34 mouse cellular contexts compared by ENCODE assay signal in the genomic region with DNA sequence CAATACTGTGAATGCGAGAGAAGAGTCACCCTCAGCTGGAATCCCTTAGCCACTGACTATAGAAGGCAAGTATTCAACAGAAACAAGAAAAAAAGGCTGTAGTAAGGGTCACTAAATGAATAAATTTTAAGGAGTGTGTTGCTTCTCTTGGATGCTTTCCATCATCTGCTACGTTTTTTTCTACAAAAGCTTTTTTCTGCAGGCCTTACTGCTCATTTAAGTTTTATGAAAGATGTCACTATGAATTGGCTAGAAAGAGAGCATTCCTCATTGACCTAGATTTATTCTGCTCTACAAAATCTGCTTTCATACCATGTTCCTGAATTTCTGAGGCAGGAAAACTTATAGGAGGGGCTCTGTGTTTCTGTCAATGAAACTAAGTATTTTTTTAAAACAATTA.
"Had no signal": no experiment of that assay in that cellular context is flagged by ENCODE, and none has a peak within 500 bp of the region (broad histone marks: within the 10 kb centered on the region; RNA-seq: fewer than 3 reads in every experiment).

No protein-coding gene starts in this region.

- H3K27me3 ChIP-seq: heart, embryonic 12.5 days; heart, embryonic 13.5 days; heart, embryonic 15.5 days; hindbrain, embryonic 12.5 days; hindbrain, embryonic 13.5 days; hindbrain, embryonic 15.5 days; intestine, embryonic 15.5 days; kidney, embryonic 15.5 days had no signal

- H3K4me2 ChIP-seq: heart, embryonic 11.5 days; heart, embryonic 12.5 days; heart, embryonic 13.5 days; heart, embryonic 15.5 days; hindbrain, embryonic 12.5 days; hindbrain, embryonic 13.5 days; hindbrain, embryonic 14.5 days; hindbrain, embryonic 15.5 days; intestine, embryonic 15.5 days; kidney, embryonic 15.5 days had no signal

- H3K36me3 ChIP-seq: heart, embryonic 10.5 days; heart, embryonic 12.5 days; heart, embryonic 13.5 days; heart, embryonic 15.5 days; hindbrain, embryonic 10.5 days; hindbrain, embryonic 12.5 days; hindbrain, embryonic 13.5 days; hindbrain, embryonic 15.5 days; intestine, embryonic 15.5 days; kidney, embryonic 15.5 days had no signal

- H3K4me3 ChIP-seq: heart, embryonic 10.5 days; heart, embryonic 12.5 days; heart, embryonic 13.5 days; heart, embryonic 15.5 days; hindbrain, embryonic 10.5 days; hindbrain, embryonic 12.5 days; hindbrain, embryonic 13.5 days; hindbrain, embryonic 15.5 days; intestine, embryonic 15.5 days; kidney, embryonic 15.5 days; layer of hippocampus, adult 2 months; left cerebral cortex, adult 2 months had no signal

- ATAC-seq: hindbrain, embryonic 16.5 days; hindbrain, postnatal 0 days; inflammation-experienced regulatory T-cells, adult 6 months; intestine, embryonic 15.5 days; intestine, embryonic 16.5 days; intestine, postnatal 0 days had no signal

- H3K9ac ChIP-seq: heart, embryonic 12.5 days; heart, embryonic 13.5 days; heart, embryonic 15.5 days; hindbrain, embryonic 12.5 days; hindbrain, embryonic 13.5 days; hindbrain, embryonic 14.5 days; hindbrain, embryonic 15.5 days; intestine, embryonic 15.5 days; kidney, embryonic 15.5 days had no signal

- H3K27ac ChIP-seq: heart, embryonic 10.5 days; heart, embryonic 13.5 days; heart, embryonic 15.5 days; hindbrain, embryonic 10.5 days; hindbrain, embryonic 12.5 days; hindbrain, embryonic 13.5 days; hindbrain, embryonic 14.5 days; hindbrain, embryonic 15.5 days; hindbrain, postnatal 0 days; intestine, embryonic 15.5 days; kidney, embryonic 15.5 days; layer of hippocampus, adult 2 months; left cerebral cortex, adult 2 months had no signal

- H3K4me1 ChIP-seq: heart, embryonic 10.5 days; heart, embryonic 12.5 days; heart, embryonic 13.5 days; heart, embryonic 15.5 days; hindbrain, embryonic 10.5 days; hindbrain, embryonic 12.5 days; hindbrain, embryonic 13.5 days; hindbrain, embryonic 15.5 days; intestine, embryonic 15.5 days; kidney, embryonic 15.5 days had no signal

- DNase-seq: heart, postnatal 10 days; heart, postnatal 14 days; heart, postnatal 36 days; heart, postnatal 4 days; kidney, adult 11 months; kidney, adult 18-20 months; kidney, adult 8-10 months; kidney, adult 9 months; kidney, postnatal 10 days; kidney, postnatal 14 days; kidney, postnatal 25 days; kidney, postnatal 36 days; kidney, postnatal 4 days; layer of hippocampus, adult 9-11 months; layer of hippocampus, postnatal 36 days had no signal

- H3K9me3 ChIP-seq: heart, embryonic 10.5 days; heart, embryonic 12.5 days; heart, embryonic 13.5 days; heart, embryonic 15.5 days; hindbrain, embryonic 10.5 days; hindbrain, embryonic 12.5 days; hindbrain, embryonic 13.5 days; hindbrain, embryonic 15.5 days; intestine, embryonic 15.5 days; kidney, embryonic 15.5 days had no signal
